ENCODE assay signal across 8 mouse cellular contexts in the genomic region with DNA sequence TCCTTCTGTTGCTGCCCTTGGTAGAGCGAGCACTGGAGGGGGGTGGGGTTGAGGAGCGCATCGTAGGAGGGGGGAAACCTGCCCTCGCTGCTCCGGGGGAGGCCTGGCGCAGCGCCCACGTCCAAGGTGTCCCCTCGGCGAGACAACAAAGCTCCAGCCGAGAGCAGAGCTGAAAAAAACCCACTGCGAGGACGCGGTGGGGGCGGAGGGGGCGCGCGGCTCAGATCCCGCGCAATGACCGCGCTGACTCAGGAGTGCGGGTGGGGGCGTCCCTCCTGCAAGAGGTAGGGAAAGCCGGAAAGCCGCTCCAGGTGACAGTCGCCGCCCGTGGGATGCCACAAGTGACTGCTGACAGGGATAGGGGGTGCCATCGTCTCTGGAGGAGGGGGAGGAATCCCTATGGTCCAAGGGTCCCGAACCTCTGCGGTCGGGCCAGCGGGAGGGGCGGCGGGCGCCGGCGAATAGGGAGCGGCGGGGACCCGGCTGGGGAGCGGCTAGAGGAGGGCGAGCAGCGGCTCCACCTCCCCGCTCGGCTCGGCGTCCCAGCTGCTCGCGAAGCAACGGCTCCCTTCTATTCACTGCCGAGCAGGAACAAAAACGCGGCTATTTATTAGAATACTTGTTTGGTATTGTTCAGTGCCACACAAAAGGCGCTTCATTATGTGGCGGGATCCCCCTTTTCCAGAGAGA. TPM values are rescaled to one million over a fixed set of nuclear protein-coding genes. Genes with fewer than 3 reads are reported as not detected.
DNase-seq lines count a peak whose midpoint lies in the region; ATAC-seq and TF ChIP-seq lines count a peak whose summit lies in the region.

No protein-coding gene starts in this region.

- H3K4me3 ChIP-seq in kidney, postnatal 0 days (replicated peaks; ENCODE audit: low read depth, low read length): peak overlapping the region; percentile 17
- H3K4me3 ChIP-seq in hindbrain, embryonic 12.5 days: peak overlapping the region; percentile 38
- peak overlapping the region; percentile 34 for H3K4me3 ChIP-seq in midbrain, embryonic 15.5 days
- no peak overlapping the region for H3K4me3 ChIP-seq in thymus, adult 2 months (ENCODE audit: control insufficient read depth, insufficient read depth, low read length)

- no peak overlapping the region for H3K27ac ChIP-seq in kidney, postnatal 0 days
- H3K27ac ChIP-seq in hindbrain, embryonic 12.5 days: peak overlapping the region; percentile 74
- peak overlapping the region; percentile 63 for H3K27ac ChIP-seq in midbrain, embryonic 15.5 days
- no peak overlapping the region for H3K27ac ChIP-seq in thymus, adult 2 months (ENCODE audit: control insufficient read depth, insufficient read depth, low read length)

- peak overlapping the region; percentile 44 for H3K4me2 ChIP-seq in kidney, postnatal 0 days (ENCODE audit: low read length)
- H3K4me2 ChIP-seq in hindbrain, embryonic 12.5 days (replicated peaks): peak overlapping the region; percentile 63
- H3K4me2 ChIP-seq in midbrain, embryonic 15.5 days: peak overlapping the region; percentile 58

- H3K9ac ChIP-seq in kidney, postnatal 0 days (ENCODE audit: low read depth, low read length): no peak overlapping the region
- H3K9ac ChIP-seq in hindbrain, embryonic 12.5 days: peak overlapping the region; percentile 58
- H3K9ac ChIP-seq in midbrain, embryonic 15.5 days: peak overlapping the region; percentile 25

- H3K36me3 ChIP-seq in kidney, postnatal 0 days (ENCODE audit: insufficient read depth, low read length): no peaks in the 10 kb centered on the region
- no peaks in the 10 kb centered on the region for H3K36me3 ChIP-seq in hindbrain, embryonic 12.5 days
- no peaks in the 10 kb centered on the region for H3K36me3 ChIP-seq in midbrain, embryonic 15.5 days (replicated peaks)
- H3K36me3 ChIP-seq in thymus, adult 2 months (ENCODE audit: control insufficient read depth, insufficient read depth, low read length): no peaks in the 10 kb centered on the region

- no peak for TF ChIP-seq POLR2A in thymus, adult 2 months (IDR thresholded peaks at IDR 0.05; ENCODE audit: control insufficient read depth, extremely low read depth, insufficient read depth, low read length, poor library complexity)

- WGBS in kidney, postnatal 0 days: under 1% methylated on average over 57 of the region's 57 CpGs
- under 1% methylated on average over 57 of the region's 57 CpGs for WGBS in hindbrain, embryonic 12.5 days
- WGBS in midbrain, embryonic 15.5 days: under 1% methylated on average over 57 of the region's 57 CpGs
- WGBS in thymus, adult 2 months: 4% methylated on average over 57 of the region's 57 CpGs

- H3K27me3 ChIP-seq in kidney, postnatal 0 days (ENCODE audit: insufficient read depth, low read length): peaks cover 96% of the 10 kb centered on the region
- peaks cover 88% of the 10 kb centered on the region for H3K27me3 ChIP-seq in hindbrain, embryonic 12.5 days
- H3K27me3 ChIP-seq in midbrain, embryonic 15.5 days (replicated peaks): peaks cover 71% of the 10 kb centered on the region
- H3K27me3 ChIP-seq in thymus, adult 2 months (ENCODE audit: control insufficient read depth, insufficient read depth, low read length): peaks cover 25% of the 10 kb centered on the region

- no peak for TF ChIP-seq CTCF in kidney, postnatal 0 days (IDR thresholded peaks at IDR 0.05; ENCODE audit: low read depth)
- no peak for TF ChIP-seq CTCF in thymus, adult 2 months (IDR thresholded peaks at IDR 0.05; ENCODE audit: borderline replicate concordance, control insufficient read depth, extremely low read depth, insufficient read depth, low read length, poor library complexity)

- H3K9me3 ChIP-seq in kidney, postnatal 0 days (replicated peaks; ENCODE audit: low read length): no peaks in the 10 kb centered on the region
- H3K9me3 ChIP-seq in hindbrain, embryonic 12.5 days (replicated peaks): no peaks in the 10 kb centered on the region
- H3K9me3 ChIP-seq in midbrain, embryonic 15.5 days: no peaks in the 10 kb centered on the region

- peaks cover 17% of the 10 kb centered on the region; the same call in 1 of the 2 replicates for H3K4me1 ChIP-seq in kidney, postnatal 0 days (replicated peaks; ENCODE audit: insufficient read depth, low read length)
- H3K4me1 ChIP-seq in hindbrain, embryonic 12.5 days: peaks cover 41% of the 10 kb centered on the region
- peaks cover 27% of the 10 kb centered on the region for H3K4me1 ChIP-seq in midbrain, embryonic 15.5 days
- no peaks in the 10 kb centered on the region; the same call in 1 of the 2 replicates for H3K4me1 ChIP-seq in thymus, adult 2 months (replicated peaks; ENCODE audit: control insufficient read depth, insufficient read depth, low read length)

- ATAC-seq in kidney, postnatal 0 days (replicated peaks; ENCODE audit: low FRiP score, low read depth): no peak
- peak; percentile 62 for ATAC-seq in hindbrain, embryonic 12.5 days (ENCODE audit: low FRiP score)
- peak; percentile 53 for ATAC-seq in midbrain, embryonic 15.5 days (replicated peaks)

- no peak for DNase-seq in kidney, postnatal 0 days (ENCODE audit: low spot score)
- no peak for DNase-seq in kidney, postnatal 25 days
- peak; percentile 70 for DNase-seq in embryo, embryonic 11 days
- DNase-seq in yolk sac, embryonic 10.5 days (ENCODE audit: low spot score): no peak
- DNase-seq in thymus, adult 2 months: no peak
- DNase-seq in gastrocnemius, postnatal 4 days (ENCODE audit: low spot score in 2 of 2): no peak

RNA-seq across cellular contexts. Expression of gene Sox1, which starts 10.0 kb away (rescaled TPM):
- not detected in 2 replicates for polyA plus RNA-seq in kidney, postnatal 0 days (2015; fragmentation: Nextera tagmentation; extraction: Ambion mirVana)
- polyA plus RNA-seq in hindbrain, embryonic 12.5 days (2016; fragmentation: Nextera tagmentation; extraction: Ambion mirVana): 2.9 and 3.5 TPM in 2 replicates
- 2.2 and 2.4 TPM in 2 replicates for polyA plus RNA-seq in midbrain, embryonic 15.5 days (2015; fragmentation: Nextera tagmentation; extraction: Ambion mirVana)
- polyA plus RNA-seq in thymus, adult 2 months (2012; rRNA removed): not detected in 2 replicates
- total RNA-seq in gastrocnemius, postnatal 4 days (2021): not detected

Comparison
In these comparisons a context has a peak if more than half of its experiments do, and no peak if none do; other contexts are left out.
1. H3K27ac ChIP-seq: peak in hindbrain, embryonic 12.5 days (single experiment) and midbrain, embryonic 15.5 days (single experiment); none in kidney, postnatal 0 days (single experiment) and thymus, adult 2 months (single experiment).
2. Peak in every context shown above with its lines, with median percentiles within 50 percentile points of each other: H3K4me2 ChIP-seq.